Mouse (Mus musculus) erythroblast, embryonic 14.5 days (primary cell): Measurements from ENCODE around the gene Elovl4. TPM values are rescaled to one million over a fixed set of nuclear protein-coding genes. Genes with fewer than 3 reads are reported as not detected.

Experiments used
- H3K27me3 ChIP-seq: 2 replicates; pipeline ENCODE4 v1.6.1; 2012; ENCODE audit warnings: inconsistent platforms; ENCODE audit not compliant: control insufficient read depth
- H3K36me3 ChIP-seq: 2 replicates; pipeline ENCODE4 v1.6.1; 2012; ENCODE audit warnings: mild to moderate bottlenecking, inconsistent platforms; ENCODE audit not compliant: control insufficient read depth
- H3K4me1 ChIP-seq: 2 replicates; pipeline ENCODE4 v1.6.1; 2012; ENCODE audit warnings: inconsistent platforms; ENCODE audit not compliant: control insufficient read depth
- H3K4me3 ChIP-seq: replicated peaks from 2 replicates; pipeline ENCODE3; 2012; ENCODE audit warnings: moderate library complexity, mild to moderate bottlenecking, inconsistent platforms
- H3K9me3 ChIP-seq: 2 replicates; pipeline ENCODE4 v1.6.1; 2012; ENCODE audit warnings: low read length, inconsistent platforms, mixed read lengths; ENCODE audit not compliant: control insufficient read depth
- GATA1 ChIP-seq: IDR thresholded peaks from 2 replicates; pipeline ENCODE4 v1.6.1; 2012; ENCODE audit warnings: low read length, inconsistent platforms, mixed read lengths
- TAL1 ChIP-seq: IDR thresholded peaks from 3 replicates; pipeline ENCODE4 v1.6.1; 2012; ENCODE audit warnings: low read length, inconsistent platforms, mixed read lengths
- polyA plus RNA-seq: library from polyadenylated mRNA; stranded (reverse); fragments of >175 nt; gene quantifications from 2 replicates; pipeline ENCODE4 v1.2.3, GENCODE M21; 2012

Gene Elovl4
- polyA plus RNA-seq, 1 experiment: not detected

DNA sequence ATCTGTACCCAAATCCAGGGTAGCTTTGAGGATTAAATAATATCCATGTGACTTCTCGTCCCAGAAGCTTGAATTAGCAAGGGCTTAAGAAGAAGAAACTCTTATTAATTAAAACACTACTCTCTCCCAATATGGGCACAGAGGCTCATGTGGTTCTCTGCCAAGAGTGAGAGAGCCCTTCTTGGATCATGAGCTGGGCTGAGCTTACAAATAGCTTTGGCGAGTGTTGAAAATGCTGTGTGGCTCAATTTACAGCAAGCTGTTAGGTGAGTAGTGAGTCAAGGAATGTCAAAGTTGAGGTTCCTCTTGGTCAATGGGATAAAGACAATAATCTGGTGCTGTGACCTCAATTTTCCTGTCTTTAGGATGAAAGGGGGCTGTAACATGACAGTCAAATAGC lies 74.2 kb downstream of the Elovl4 start:
- H3K4me3 ChIP-seq: no peak overlapping the region
- H3K9me3 ChIP-seq: no peaks in the 10 kb centered on the region; the same call in 1 of the 2 replicates
- no peaks in the 10 kb centered on the region for H3K27me3 ChIP-seq
- no peaks in the 10 kb centered on the region for H3K4me1 ChIP-seq
- no peak for TF ChIP-seq TAL1
- no peak for TF ChIP-seq GATA1
- H3K36me3 ChIP-seq: no peaks in the 10 kb centered on the region

DNA sequence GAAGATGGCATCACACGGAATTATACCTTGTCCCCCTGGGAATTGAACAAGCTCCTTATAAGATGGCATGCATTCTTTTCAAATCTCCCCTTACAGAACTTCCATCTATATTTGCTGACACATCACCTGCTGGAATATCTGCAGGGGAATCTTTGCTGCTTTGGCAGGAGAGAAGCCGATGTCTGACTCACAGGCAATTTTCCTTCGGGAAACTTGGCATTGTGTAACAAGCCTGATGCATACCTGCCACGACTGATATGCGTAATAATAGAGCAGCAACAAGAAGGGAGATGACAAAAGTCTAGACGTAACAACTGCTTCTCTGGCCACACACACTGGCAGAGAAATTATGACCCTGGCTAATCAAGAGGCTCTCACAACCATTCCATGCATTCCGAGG lies 75.2 kb downstream of the Elovl4 start:
- Histone ChIP-seq H3K4me1 (no peaks in the 10 kb centered on the region), H3K4me3 (no peak overlapping the region), H3K36me3 (no peaks in the 10 kb centered on the region), H3K27me3 (no peaks in the 10 kb centered on the region), H3K9me3 (no peaks in the 10 kb centered on the region)
- TF ChIP-seq GATA1 (no peak), TAL1 (no peak)

Other genes starting within 250 kb of the Elovl4 start
- 0.14 and 0.17 TPM in 2 replicates for gene Ttk, start 28.4 kb upstream of the Elovl4 start, polyA plus RNA-seq
- gene Bckdhb, start 118.9 kb upstream of the Elovl4 start, polyA plus RNA-seq: 0.17 and 0.19 TPM in 2 replicates